Mouse (Mus musculus): ENCODE results near the gene Rasd1.

DNA sequence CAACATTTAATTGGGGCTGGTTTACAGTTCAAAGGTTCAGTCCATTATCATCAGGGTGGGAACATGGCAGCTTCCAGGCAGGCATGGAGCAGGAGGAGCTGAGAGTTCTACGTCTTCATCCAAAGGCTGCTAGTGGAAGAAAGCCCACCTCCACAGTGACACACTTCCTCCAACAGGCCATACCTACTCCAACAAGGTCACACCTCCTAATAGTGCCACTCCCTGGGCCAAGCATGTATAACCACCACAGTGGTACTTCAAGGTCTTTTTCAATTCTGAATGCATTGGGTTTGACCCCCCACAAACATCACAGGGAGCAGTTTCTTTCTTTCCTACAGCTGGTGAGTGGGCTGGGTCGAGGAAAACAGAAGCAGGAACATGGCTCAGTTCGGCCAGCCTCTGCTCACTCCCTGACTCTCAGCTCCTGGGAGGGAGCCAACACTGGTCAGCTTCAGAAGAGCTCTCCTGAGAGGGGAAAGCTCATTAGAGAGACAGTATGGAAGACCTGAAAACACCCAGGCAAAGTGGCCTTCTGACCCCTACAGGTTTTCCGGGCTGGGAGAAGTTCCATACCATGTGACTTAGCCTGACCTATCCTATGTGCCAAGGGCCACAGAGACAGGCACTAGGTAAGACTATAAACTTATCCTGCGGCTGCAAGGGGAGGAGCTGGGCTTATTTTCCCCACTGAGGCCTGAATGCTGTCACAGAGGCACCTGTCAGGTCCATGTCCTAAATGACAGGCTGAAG lies 36.7 kb upstream of the Rasd1 start:
- TF ChIP-seq CTCF (IDR thresholded peaks at IDR 0.05; ENCODE audit: extremely low read depth, insufficient read depth, insufficient read length, insufficient replicate concordance) (no peak), POLR2A (IDR thresholded peaks at IDR 0.05; ENCODE audit: low read depth, low read length) (no peak)

All from spleen, adult 2 months (tissue).